Mouse (Mus musculus) hindbrain, embryonic 13.5 days (tissue): Measurements from ENCODE around the gene Prox1. TPM values are rescaled to one million over a fixed set of nuclear protein-coding genes. Genes with fewer than 3 reads are reported as not detected.

Experiments
- ATAC-seq: fragments of 200-750 bp; cut with Nextera tagmentation; 2 replicates; pipeline ENCODE4 v1.8.0; 2017; ENCODE audit warnings: moderate TSS enrichment; ENCODE audit not compliant: low FRiP score
- H3K27ac ChIP-seq: fragments of 300-500 bp; sonication (generic); 2 replicates; pipeline ENCODE4 v1.5.1; 2015; ENCODE audit warnings: inconsistent platforms, mild to moderate bottlenecking, moderate library complexity
- H3K27me3 ChIP-seq: fragments of 300-500 bp; sonication (generic); 2 replicates; pipeline ENCODE4 v1.6.1; 2015; ENCODE audit warnings: mild to moderate bottlenecking, inconsistent platforms
- H3K36me3 ChIP-seq: fragments of 300-500 bp; sonication (generic); 2 replicates; pipeline ENCODE4 v1.6.1; 2015; ENCODE audit warnings: mild to moderate bottlenecking, inconsistent platforms
- H3K4me1 ChIP-seq: fragments of 300-500 bp; sonication (generic); replicated peaks from 2 replicates; pipeline ENCODE4 v1.6.1; 2015; ENCODE audit warnings: inconsistent platforms
- H3K4me2 ChIP-seq: fragments of 300-500 bp; sonication (generic); 2 replicates; pipeline ENCODE4 v1.6.1; 2015; ENCODE audit warnings: inconsistent platforms, mild to moderate bottlenecking, moderate library complexity
- H3K4me3 ChIP-seq: fragments of 300-500 bp; sonication (generic); 2 replicates; pipeline ENCODE4 v1.5.1; 2015; ENCODE audit warnings: mild to moderate bottlenecking, inconsistent platforms
- H3K9ac ChIP-seq: fragments of 300-500 bp; sonication (generic); 2 replicates; pipeline ENCODE4 v1.6.1; 2015; ENCODE audit warnings: mild to moderate bottlenecking, inconsistent platforms
- H3K9me3 ChIP-seq: fragments of 300-500 bp; sonication (generic); 2 replicates; pipeline ENCODE4 v1.6.1; 2016; ENCODE audit warnings: inconsistent platforms
- WGBS: fragments of 180-500 bp; shearing (Covaris S2); methylation state at CpG from one replicate; pipeline ENCODE4 v1.1.7; 2015; 5-methylcytosine and 5-hydroxymethylcytosine counted together
- polyA plus RNA-seq: library from polyadenylated mRNA; unstranded; fragments of >200 nt; fragmentation: Nextera tagmentation; extraction: Ambion mirVana; gene quantifications from 2 replicates; pipeline ENCODE4 v1.2.1, GENCODE M21; 2015

Gene Prox1
- polyA plus RNA-seq, 1 experiment from 2014 or later: 8.8 TPM

DNA sequence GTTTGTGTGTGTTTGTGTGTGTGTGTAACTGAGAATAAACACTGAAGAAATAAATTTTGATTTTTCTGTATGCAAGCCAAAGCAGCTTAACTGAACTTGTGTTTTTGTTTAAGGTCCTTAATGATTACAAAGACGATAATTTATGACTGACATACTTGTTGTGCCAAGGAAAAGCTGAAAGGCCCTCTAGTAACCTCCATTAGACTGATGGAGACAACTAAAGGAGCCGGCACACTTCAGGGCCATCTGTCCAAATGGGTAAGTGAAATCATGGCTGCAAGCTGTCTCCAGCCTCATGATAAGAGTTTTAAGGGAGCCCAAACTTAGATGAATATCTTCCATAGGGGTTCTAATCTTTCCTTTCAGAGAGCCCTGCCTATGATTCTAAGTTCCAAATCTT lies 15.5 kb downstream of the Prox1 start:
- no peak for ATAC-seq
- no peak overlapping the region for H3K4me2 ChIP-seq
- H3K9ac ChIP-seq: no peak overlapping the region
- no peaks in the 10 kb centered on the region for H3K27me3 ChIP-seq
- peaks cover 47% of the 10 kb centered on the region for H3K4me1 ChIP-seq
- no peaks in the 10 kb centered on the region for H3K9me3 ChIP-seq
- 21% methylated on average over 2 of the region's 2 CpGs for WGBS
- no peak overlapping the region for H3K4me3 ChIP-seq
- H3K27ac ChIP-seq: no peak overlapping the region
- no peaks in the 10 kb centered on the region for H3K36me3 ChIP-seq

- Histone ChIP-seq H3K4me2 (no peak overlapping the region), H3K9ac (no peak overlapping the region), H3K27ac (peak overlapping the region; percentile 35; the same call in 1 of the 2 replicates), H3K9me3 (no peaks in the 10 kb centered on the region), H3K36me3 (no peaks in the 10 kb centered on the region), H3K27me3 (no peaks in the 10 kb centered on the region), H3K4me1 (peaks cover 48% of the 10 kb centered on the region), H3K4me3 (no peak overlapping the region)
- 24% methylated on average over 7 of the region's 7 CpGs for WGBS
- no peak for ATAC-seq
Measured at GRCm38 (mm10) chr1:190154292-190154691, 16.2 kb downstream of the Prox1 start.

GRCm38 (mm10) chr1:190152603-190153002 lies 17.9 kb downstream of the Prox1 start:
- no peaks in the 10 kb centered on the region for H3K36me3 ChIP-seq
- ATAC-seq: no peak
- H3K27ac ChIP-seq: no peak overlapping the region
- H3K9me3 ChIP-seq: no peaks in the 10 kb centered on the region
- peaks cover 64% of the 10 kb centered on the region for H3K4me1 ChIP-seq
- no peak overlapping the region for H3K4me3 ChIP-seq
- no peak overlapping the region for H3K4me2 ChIP-seq
- H3K27me3 ChIP-seq: no peaks in the 10 kb centered on the region
- no peak overlapping the region for H3K9ac ChIP-seq
- 47% methylated on average over 6 of the region's 6 CpGs for WGBS

GRCm38 (mm10) chr1:190149233-190149741 lies 21.2 kb downstream of the Prox1 start:
- peak overlapping the region; percentile 73 for H3K27ac ChIP-seq

GRCm38 (mm10) chr1:190148661-190149232 lies 21.8 kb downstream of the Prox1 start:
- no peaks in the 10 kb centered on the region for H3K27me3 ChIP-seq
- no peak overlapping the region for H3K4me3 ChIP-seq
- H3K4me2 ChIP-seq: peak overlapping the region; percentile 33
- no peaks in the 10 kb centered on the region for H3K9me3 ChIP-seq
- no peak for ATAC-seq
- peak overlapping the region; percentile 73 for H3K27ac ChIP-seq
- WGBS: 13% methylated on average over 12 of the region's 12 CpGs
- H3K4me1 ChIP-seq: peaks cover 47% of the 10 kb centered on the region
- no peak overlapping the region for H3K9ac ChIP-seq
- H3K36me3 ChIP-seq: no peaks in the 10 kb centered on the region; the same call in 1 of the 2 replicates

More at GRCm38 (mm10) chr1:190149233-190149741, 21.2 kb downstream of the Prox1 start:
- Histone ChIP-seq H3K4me1 (peaks cover 52% of the 10 kb centered on the region), H3K27me3 (no peaks in the 10 kb centered on the region), H3K4me2 (peak overlapping the region; percentile 33), H3K9ac (no peak overlapping the region), H3K4me3 (no peak overlapping the region; the same call in 1 of the 2 replicates), H3K9me3 (no peaks in the 10 kb centered on the region), H3K36me3 (no peaks in the 10 kb centered on the region; the same call in 1 of the 2 replicates)
- ATAC-seq: peak; percentile 46; the same call in 1 of the 2 replicates
- WGBS: 11% methylated on average over 17 of the region's 17 CpGs

DNA sequence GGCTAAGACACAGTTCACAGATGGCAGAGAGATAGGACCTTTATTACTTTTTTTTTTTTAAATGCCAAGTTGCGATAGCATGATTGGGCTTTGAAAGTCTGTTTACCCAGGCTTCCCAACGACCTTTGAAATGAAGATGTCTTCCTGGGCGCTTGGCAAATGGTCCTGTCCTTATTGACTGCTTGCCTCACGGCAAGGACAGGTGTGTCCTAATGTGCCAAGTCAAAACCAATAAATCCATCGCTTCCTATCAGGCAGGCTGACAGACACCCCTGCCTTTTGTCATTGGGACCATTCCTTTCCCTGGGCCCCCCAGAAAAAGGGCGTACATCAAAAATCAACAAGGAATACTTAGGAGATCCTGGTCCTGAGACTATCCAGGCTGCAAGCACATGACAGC lies 22.7 kb downstream of the Prox1 start:
- Histone ChIP-seq H3K27ac (peak overlapping the region; percentile 73; the same call in 1 of the 2 replicates), H3K36me3 (no peaks in the 10 kb centered on the region; the same call in 1 of the 2 replicates), H3K9me3 (no peaks in the 10 kb centered on the region), H3K9ac (no peak overlapping the region), H3K4me1 (peaks cover 40% of the 10 kb centered on the region), H3K27me3 (no peaks in the 10 kb centered on the region; the same call in 1 of the 2 replicates), H3K4me3 (no peak overlapping the region), H3K4me2 (no peak overlapping the region)
- no peak for ATAC-seq
- WGBS: 71% methylated on average over 6 of the region's 6 CpGs

GRCm38 (mm10) chr1:190144416-190144815 lies 26.1 kb downstream of the Prox1 start:
- Histone ChIP-seq H3K27me3 (peaks cover 5% of the 10 kb centered on the region; the same call in 1 of the 2 replicates), H3K27ac (no peak overlapping the region), H3K4me2 (no peak overlapping the region), H3K4me3 (no peak overlapping the region), H3K36me3 (no peaks in the 10 kb centered on the region; the same call in 1 of the 2 replicates), H3K9me3 (no peaks in the 10 kb centered on the region), H3K9ac (no peak overlapping the region), H3K4me1 (peaks cover 47% of the 10 kb centered on the region)
- ATAC-seq: no peak

- H3K9me3 ChIP-seq: no peaks in the 10 kb centered on the region
- H3K4me1 ChIP-seq: peaks cover 44% of the 10 kb centered on the region
- no peaks in the 10 kb centered on the region; the same call in 1 of the 2 replicates for H3K36me3 ChIP-seq
- H3K4me3 ChIP-seq: no peak overlapping the region
- peaks cover 5% of the 10 kb centered on the region; the same call in 1 of the 2 replicates for H3K27me3 ChIP-seq
- WGBS: 82% methylated on average over 9 of the region's 9 CpGs
- H3K27ac ChIP-seq: no peak overlapping the region
- ATAC-seq: no peak
- no peak overlapping the region for H3K9ac ChIP-seq
- no peak overlapping the region for H3K4me2 ChIP-seq
Measured at GRCm38 (mm10) chr1:190143593-190143992, 26.9 kb downstream of the Prox1 start.

DNA sequence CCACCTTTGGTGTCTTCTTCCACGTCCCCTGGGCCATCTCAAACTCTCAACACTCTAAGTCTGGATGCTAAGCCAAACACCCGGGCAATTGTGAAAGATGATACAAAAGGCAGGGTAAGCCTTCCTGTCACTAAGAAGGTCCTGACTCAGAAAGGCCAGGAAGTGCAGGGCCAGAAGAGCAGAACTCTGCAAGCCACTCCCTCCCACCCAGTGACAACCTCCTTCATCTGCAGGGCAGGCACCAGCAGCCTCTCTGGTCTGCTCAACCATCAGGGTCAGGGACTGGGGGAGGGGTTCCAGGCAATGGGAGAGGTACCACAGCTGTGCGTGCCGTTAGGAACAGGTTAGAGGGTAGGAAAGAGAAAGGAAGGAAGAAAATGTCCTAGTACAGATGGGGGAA lies 27.9 kb downstream of the Prox1 start:
- Histone ChIP-seq H3K4me2 (no peak overlapping the region), H3K27ac (no peak overlapping the region), H3K9ac (no peak overlapping the region), H3K27me3 (peaks cover 5% of the 10 kb centered on the region; the same call in 1 of the 2 replicates), H3K4me3 (no peak overlapping the region), H3K4me1 (peaks cover 44% of the 10 kb centered on the region), H3K9me3 (no peaks in the 10 kb centered on the region), H3K36me3 (no peaks in the 10 kb centered on the region; the same call in 1 of the 2 replicates)
- 54% methylated on average over 4 of the region's 4 CpGs for WGBS
- ATAC-seq: no peak

- no peak for ATAC-seq
- no peaks in the 10 kb centered on the region for H3K36me3 ChIP-seq
- H3K27ac ChIP-seq: no peak overlapping the region
- H3K27me3 ChIP-seq: peaks cover 5% of the 10 kb centered on the region; the same call in 1 of the 2 replicates
- no peak overlapping the region for H3K4me3 ChIP-seq
- H3K4me1 ChIP-seq: peaks cover 55% of the 10 kb centered on the region
- no peak overlapping the region for H3K9ac ChIP-seq
- H3K4me2 ChIP-seq: no peak overlapping the region
- 31% methylated on average over 6 of the region's 6 CpGs for WGBS
- H3K9me3 ChIP-seq: no peaks in the 10 kb centered on the region
Measured at GRCm38 (mm10) chr1:190140519-190140918, 30.0 kb downstream of the Prox1 start.

GRCm38 (mm10) chr1:190139711-190140405 lies 30.7 kb downstream of the Prox1 start:
- H3K4me2 ChIP-seq: no peak overlapping the region
- 30% methylated on average over 13 of the region's 13 CpGs for WGBS
- no peak overlapping the region for H3K9ac ChIP-seq
- no peak for ATAC-seq
- no peak overlapping the region for H3K4me3 ChIP-seq
- peaks cover 55% of the 10 kb centered on the region for H3K4me1 ChIP-seq
- no peaks in the 10 kb centered on the region for H3K9me3 ChIP-seq
- H3K27ac ChIP-seq: peak overlapping the region; percentile 13; the same call in 1 of the 2 replicates
- H3K27me3 ChIP-seq: peaks cover 5% of the 10 kb centered on the region; the same call in 1 of the 2 replicates
- no peaks in the 10 kb centered on the region; the same call in 1 of the 2 replicates for H3K36me3 ChIP-seq

DNA sequence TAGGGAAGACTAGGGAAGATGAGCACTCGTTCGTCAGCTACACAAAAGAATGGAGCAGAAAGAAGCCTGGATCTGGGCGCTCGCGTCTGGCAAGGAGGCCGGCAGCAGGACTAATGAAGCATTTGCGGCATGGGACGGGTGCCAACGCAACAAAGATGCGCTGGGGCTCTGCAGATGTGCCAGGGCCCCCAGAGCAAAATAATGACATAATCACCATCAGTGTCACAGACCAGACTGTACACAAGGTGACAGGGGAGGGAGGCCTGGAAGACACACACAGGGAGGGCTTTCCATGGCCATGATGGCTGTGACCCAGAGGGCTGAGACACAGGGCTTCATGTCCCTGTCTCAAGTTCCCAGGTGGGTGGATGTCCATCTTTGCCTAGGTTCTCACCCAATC lies 32.6 kb downstream of the Prox1 start:
- ATAC-seq: peak; percentile 75; the same call in 1 of the 2 replicates
- Histone ChIP-seq H3K36me3 (no peaks in the 10 kb centered on the region; the same call in 1 of the 2 replicates), H3K9ac (peak overlapping the region; percentile 49; the same call in 1 of the 2 replicates), H3K27ac (peak overlapping the region; percentile 87), H3K4me3 (no peak overlapping the region), H3K9me3 (no peaks in the 10 kb centered on the region), H3K4me1 (peaks cover 55% of the 10 kb centered on the region), H3K4me2 (no peak overlapping the region), H3K27me3 (peaks cover 5% of the 10 kb centered on the region; the same call in 1 of the 2 replicates)
- WGBS: 26% methylated on average over 10 of the region's 10 CpGs
